Mouse (Mus musculus): Measurements from ENCODE around the gene Inhbc.
A peak's percentile ranks its signal among the peaks of the same experiment; 100 is the strongest.

DNA sequence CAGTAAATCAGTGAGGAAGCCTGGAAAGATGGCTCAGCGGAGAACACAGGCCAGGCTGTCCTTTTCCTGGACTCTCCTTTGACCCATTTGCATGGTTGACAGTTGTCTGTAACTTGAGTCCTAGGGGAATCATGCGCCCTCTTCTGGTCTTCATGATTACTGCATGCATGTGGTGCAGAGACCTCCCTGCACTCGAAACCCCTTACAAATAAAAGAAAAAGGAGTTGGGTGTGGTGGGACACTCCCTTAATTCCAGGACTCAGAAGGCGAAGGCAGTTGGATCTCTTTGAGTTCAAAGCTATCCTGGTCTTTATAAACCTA, 57.9 kb downstream of the Inhbc start:
- TF ChIP-seq CTCF (IDR thresholded peaks at IDR 0.05; ENCODE audit: extremely low read depth, insufficient read depth, insufficient read length, insufficient replicate concordance) (peak; percentile 54; the same call in 1 of the 2 replicates), POLR2A (IDR thresholded peaks at IDR 0.05; ENCODE audit: low read depth, low read length) (no peak)
